Mouse (Mus musculus): Measurements from ENCODE around the gene Iffo1.

DNA sequence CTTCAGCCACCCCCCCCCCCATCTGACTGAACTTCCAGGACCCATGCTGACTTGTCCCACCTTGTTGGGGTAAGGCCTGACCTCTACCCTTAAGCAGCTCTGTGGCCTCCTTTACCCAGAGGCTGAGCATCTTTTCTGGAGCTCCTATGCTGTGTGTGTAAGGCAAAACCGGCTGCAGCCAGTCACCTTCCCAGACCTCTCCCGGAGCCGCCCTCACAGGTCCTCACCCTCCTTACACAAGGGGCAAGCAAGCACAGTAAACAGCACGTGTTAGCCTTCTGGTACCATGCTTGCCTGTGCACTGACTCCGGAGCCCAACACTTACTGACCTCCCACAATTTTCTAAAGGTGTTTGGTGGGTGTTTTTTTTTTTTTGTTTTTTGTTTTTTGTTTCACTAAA lies 30.4 kb downstream of the Iffo1 start:
- TF ChIP-seq TAL1 (IDR thresholded peaks at IDR 0.05; ENCODE audit: low read length) (no peak), MAX (IDR thresholded peaks at IDR 0.05; ENCODE audit: low read length) (no peak), BHLHE40 (IDR thresholded peaks at IDR 0.05; ENCODE audit: borderline replicate concordance, low read depth, low read length) (no peak), POLR2A (IDR thresholded peaks at IDR 0.05; ENCODE audit: control insufficient read depth in 1 of 2, insufficient read depth in 1 of 2, low read depth in 1 of 2, low read length in 2 of 2, poor library complexity in 1 of 2) (no peak), NRF1 (IDR thresholded peaks at IDR 0.05; ENCODE audit: insufficient read depth, low read depth, low read length, poor library complexity, severe bottlenecking) (no peak), CTCF (IDR thresholded peaks at IDR 0.05 in 2 of 3, conservative IDR thresholded peaks at IDR 0.05 in 1 of 3; ENCODE audit: control insufficient read depth in 1 of 3, insufficient read depth in 1 of 3, low read depth in 2 of 3, low read length in 3 of 3, poor library complexity in 1 of 3, severe bottlenecking in 1 of 3) (no peak), GATA1 (IDR thresholded peaks at IDR 0.05; ENCODE audit: low read depth, low read length) (no peak)

All from MEL (cell line).